Mouse (Mus musculus) spleen, adult 2 months (tissue): ENCODE results near the gene Sema4d. TPM values are rescaled to one million over a fixed set of nuclear protein-coding genes. Genes with fewer than 3 reads are reported as not detected.

Experiments used
- DNase-seq, 2 experiments: peaks; one replicate each; pipeline versions ENCODE4 v3.0.0 to v3.0.0-alpha.2; 2012 to 2021; ENCODE audit warnings: low spot score in 2 of 2, low read depth in 1 of 2
- H3K27ac ChIP-seq: fragments of 200-500 bp; 2 replicates; pipeline ENCODE4 v1.5.1; 2012; ENCODE audit warnings: low read length, inconsistent platforms; ENCODE audit not compliant: insufficient read depth
- H3K27me3 ChIP-seq: fragments of 200-500 bp; 2 replicates; pipeline ENCODE4 v1.6.1; 2012; ENCODE audit warnings: mild to moderate bottlenecking, moderate library complexity, low read length, inconsistent platforms; ENCODE audit not compliant: control insufficient read depth, insufficient read depth
- H3K36me3 ChIP-seq: fragments of 200-500 bp; 2 replicates; pipeline ENCODE4 v1.6.1; 2012; ENCODE audit warnings: mild to moderate bottlenecking, low read length, inconsistent platforms; ENCODE audit not compliant: control insufficient read depth, insufficient read depth
- H3K4me1 ChIP-seq: fragments of 200-500 bp; 2 replicates; pipeline ENCODE4 v1.6.1; 2011; ENCODE audit warnings: inconsistent platforms; ENCODE audit not compliant: control insufficient read depth, insufficient read depth, insufficient read length
- H3K4me3 ChIP-seq: fragments of 200-500 bp; 2 replicates; pipeline ENCODE4 v1.5.1; 2011; ENCODE audit warnings: mild to moderate bottlenecking, inconsistent platforms; ENCODE audit not compliant: insufficient read depth, insufficient read length; ENCODE audit errors: extremely low read depth
- CTCF ChIP-seq: fragments of 200-500 bp; IDR thresholded peaks from 2 replicates; pipeline ENCODE4 v1.5.1; 2011; ENCODE audit warnings: mild to moderate bottlenecking, inconsistent platforms; ENCODE audit not compliant: insufficient read depth, insufficient read length, insufficient replicate concordance; ENCODE audit errors: extremely low read depth
- POLR2A ChIP-seq: fragments of 200-500 bp; IDR thresholded peaks from 2 replicates; pipeline ENCODE4 v1.6.1; 2011; ENCODE audit warnings: low read depth, low read length, inconsistent platforms
- WGBS: fragments of 180-500 bp; shearing (Covaris S2); methylation state at CpG from one replicate; pipeline ENCODE4 v1.1.7; 2018; 5-methylcytosine and 5-hydroxymethylcytosine counted together
- polyA plus RNA-seq: library from polyadenylated mRNA; depleted of rRNA; stranded (reverse); fragments of >200 nt; gene quantifications from 2 replicates; pipeline ENCODE4 v1.2.3, GENCODE M21; 2012

Sema4d gene
- polyA plus RNA-seq, 1 experiment, result 77.0 TPM

GRCm38 (mm10) chr13:51767991-51768761 is 25.4 kb downstream of the Sema4d start:
- 18% methylated on average over 14 of the region's 14 CpGs for WGBS
- Histone ChIP-seq H3K36me3 (no peaks in the 10 kb centered on the region), H3K4me3 (no peak overlapping the region), H3K27ac (peak overlapping the region; percentile 90), H3K27me3 (no peaks in the 10 kb centered on the region), H3K4me1 (peaks cover 48% of the 10 kb centered on the region; the same call in 1 of the 2 replicates)
- TF ChIP-seq POLR2A (no peak; the same call in 1 of the 2 replicates), CTCF (no peak)
- DNase-seq, result peak; percentile 64 to 73

- peaks cover 55% of the 10 kb centered on the region; the same call in 1 of the 2 replicates for H3K4me1 ChIP-seq
These were observed 26.0 kb downstream of the Sema4d start for GRCm38 (mm10) chr13:51767513-51767912.

DNA sequence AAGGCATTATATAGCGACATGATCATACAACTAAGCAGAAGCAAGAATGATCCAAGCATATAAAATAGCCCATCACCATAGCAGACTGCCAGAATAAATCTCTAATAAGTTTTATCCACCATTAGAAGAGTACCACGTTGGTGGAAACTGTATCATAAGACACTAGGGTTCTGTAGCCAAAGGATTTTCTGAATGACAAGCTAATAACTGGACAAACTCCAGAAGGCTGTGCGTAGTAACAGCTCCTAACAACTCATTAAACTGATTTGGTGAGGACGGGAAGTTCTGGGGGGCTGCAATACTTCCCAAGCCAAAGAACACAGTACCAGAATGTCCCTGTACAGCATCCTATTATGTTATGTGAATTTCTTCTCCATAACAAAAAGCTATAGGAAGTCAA is 26.8 kb downstream of the Sema4d start:
- TF ChIP-seq CTCF, result no peak
- TF ChIP-seq POLR2A, result no peak

More at GRCm38 (mm10) chr13:51767513-51767912, 26.0 kb downstream of the Sema4d start:
- DNase-seq, result peak; percentile 75 to 77
- H3K27ac ChIP-seq, result peak overlapping the region; percentile 90
- no peaks in the 10 kb centered on the region for H3K36me3 ChIP-seq
- H3K4me3 ChIP-seq, result no peak overlapping the region
- WGBS, result 5% methylated on average over 8 of the region's 8 CpGs
- TF ChIP-seq CTCF, result no peak
- TF ChIP-seq POLR2A, result no peak
- no peaks in the 10 kb centered on the region for H3K27me3 ChIP-seq

GRCm38 (mm10) chr13:51765369-51765768 is 28.2 kb downstream of the Sema4d start:
- no peaks in the 10 kb centered on the region for H3K27me3 ChIP-seq
- H3K27ac ChIP-seq, result peak overlapping the region; percentile 47
- peaks cover 64% of the 10 kb centered on the region; the same call in 1 of the 2 replicates for H3K4me1 ChIP-seq
- H3K4me3 ChIP-seq, result no peak overlapping the region
- 34% methylated on average over 5 of the region's 5 CpGs for WGBS
- DNase-seq, result peak in 1 of 2 experiments; percentile 52
- no peak for TF ChIP-seq CTCF
- TF ChIP-seq POLR2A, result no peak
- H3K36me3 ChIP-seq, result peaks cover 8% of the 10 kb centered on the region

More for the DNA sequence above, 26.8 kb downstream of the Sema4d start:
- no peak for DNase-seq
- Histone ChIP-seq H3K27me3 (no peaks in the 10 kb centered on the region), H3K27ac (peak overlapping the region; percentile 90; the same call in 1 of the 2 replicates), H3K4me1 (peaks cover 61% of the 10 kb centered on the region; the same call in 1 of the 2 replicates), H3K4me3 (no peak overlapping the region), H3K36me3 (peaks cover 4% of the 10 kb centered on the region)
- WGBS, result 84% methylated on average over 4 of the region's 4 CpGs

DNA sequence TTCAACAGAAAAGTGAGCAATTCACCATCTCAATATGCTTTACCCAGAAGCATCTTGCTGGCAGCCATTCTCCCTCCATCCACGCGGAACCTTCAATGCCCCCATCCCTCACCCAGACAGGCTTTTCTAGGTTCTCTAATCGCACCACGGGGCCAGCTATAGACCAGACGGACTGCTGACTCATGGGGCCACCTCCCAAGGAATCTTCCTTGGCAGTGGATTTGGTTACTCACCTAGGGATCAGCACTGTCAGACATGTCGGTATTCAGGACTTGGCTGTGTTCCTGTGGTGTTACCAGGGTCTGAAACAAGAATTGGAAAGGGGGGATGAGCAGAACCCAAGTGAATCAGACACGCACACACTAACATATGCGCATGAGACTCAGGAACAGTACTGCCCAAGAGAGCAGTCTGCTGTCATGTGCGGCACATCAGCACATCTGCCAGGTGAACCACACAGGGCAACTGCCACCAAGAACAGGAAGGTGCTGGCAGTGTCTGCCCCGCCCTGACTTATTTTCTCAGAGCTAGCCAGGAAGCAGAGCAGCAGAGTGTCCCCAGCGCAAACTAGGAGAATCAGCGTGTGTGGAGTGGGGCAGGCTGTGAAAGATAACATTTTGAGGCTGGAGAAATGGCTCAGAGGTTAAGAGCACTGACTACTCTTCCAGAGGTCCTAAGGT is 30.4 kb downstream of the Sema4d start:
- WGBS, result 36% methylated on average over 12 of the region's 12 CpGs
- Histone ChIP-seq H3K36me3 (peaks cover 8% of the 10 kb centered on the region), H3K4me1 (peaks cover 54% of the 10 kb centered on the region; the same call in 1 of the 2 replicates), H3K27me3 (no peaks in the 10 kb centered on the region), H3K4me3 (no peak overlapping the region; the same call in 1 of the 2 replicates), H3K27ac (peak overlapping the region; percentile 65)
- TF ChIP-seq POLR2A (no peak; the same call in 1 of the 2 replicates), CTCF (no peak)
- DNase-seq, result peak; percentile 60 to 69

DNA sequence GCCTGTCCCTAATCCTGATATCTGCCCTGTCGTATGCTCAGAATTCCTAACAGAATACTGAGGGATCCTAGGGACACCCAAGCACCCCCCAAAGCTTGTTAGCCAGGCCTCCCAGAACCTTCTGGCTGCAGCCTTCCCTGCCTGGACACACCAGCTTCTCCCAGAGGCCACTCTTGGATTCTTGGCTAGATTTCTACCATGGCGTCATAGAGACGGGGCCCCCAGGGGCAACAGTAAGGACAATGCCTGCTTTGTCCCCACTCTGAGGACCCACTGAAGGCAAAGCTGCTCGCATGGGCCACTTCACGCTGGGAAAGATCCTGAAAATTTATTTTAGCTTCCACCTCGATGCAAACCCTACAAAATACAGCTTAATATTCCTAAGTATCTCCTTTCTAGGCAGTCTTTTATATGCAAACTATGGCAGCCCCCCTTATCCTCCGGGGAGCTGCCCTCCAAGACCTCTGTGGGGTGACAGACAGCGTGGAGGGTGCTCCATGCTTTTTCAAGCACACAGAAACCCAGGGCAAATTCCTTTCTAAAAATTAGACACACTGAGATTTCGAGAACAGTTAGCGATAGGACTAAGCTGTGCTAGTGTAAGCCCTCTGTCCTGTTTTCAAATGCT is 32.2 kb downstream of the Sema4d start:
- Histone ChIP-seq H3K36me3 (peaks cover 8% of the 10 kb centered on the region), H3K27me3 (no peaks in the 10 kb centered on the region), H3K4me1 (peaks cover 57% of the 10 kb centered on the region; the same call in 1 of the 2 replicates), H3K4me3 (no peak overlapping the region), H3K27ac (no peak overlapping the region)
- DNase-seq, result no peak
- TF ChIP-seq CTCF (no peak), POLR2A (no peak)
- WGBS, result 87% methylated on average over 10 of the region's 10 CpGs
